Mouse (Mus musculus): ENCODE data around the gene Brd1. TPM values are rescaled to one million over a fixed set of nuclear protein-coding genes. Genes with fewer than 3 reads are reported as not detected.

Gene Brd1
- polyA plus RNA-seq, 1 experiment from 2014 or later = 20.8 TPM

DNA sequence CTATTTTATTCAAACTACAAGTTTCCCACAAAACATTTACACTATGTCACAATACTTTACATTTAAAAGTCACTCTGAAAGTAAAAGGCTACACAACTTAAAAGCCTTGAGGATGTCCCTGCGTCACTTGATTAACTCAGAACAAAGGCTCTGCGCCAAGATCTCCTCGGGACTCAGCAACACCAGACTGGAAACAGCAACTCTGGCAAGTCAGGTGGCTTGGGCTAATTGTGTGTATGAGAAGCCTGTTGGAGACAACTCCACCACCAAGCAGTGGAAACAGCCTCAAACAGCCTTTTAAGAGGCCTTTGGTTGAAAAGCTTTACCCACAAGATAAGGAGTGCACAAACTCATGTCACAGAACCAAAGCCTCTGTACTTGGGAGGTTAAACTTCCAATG is 31.5 kb downstream of the Brd1 start:
- Histone ChIP-seq H3K4me2 (no peak overlapping the region), H3K9ac (no peak overlapping the region), H3K4me3 (no peak overlapping the region), H3K36me3 (replicated peaks) (peaks cover 51% of the 10 kb centered on the region), H3K27ac (no peak overlapping the region), H3K9me3 (no peaks in the 10 kb centered on the region), H3K4me1 (no peaks in the 10 kb centered on the region), H3K27me3 (replicated peaks) (no peaks in the 10 kb centered on the region)
- ATAC-seq (replicated peaks) = no peak
- WGBS = 58% methylated on average over 3 of the region's 3 CpGs

DNA sequence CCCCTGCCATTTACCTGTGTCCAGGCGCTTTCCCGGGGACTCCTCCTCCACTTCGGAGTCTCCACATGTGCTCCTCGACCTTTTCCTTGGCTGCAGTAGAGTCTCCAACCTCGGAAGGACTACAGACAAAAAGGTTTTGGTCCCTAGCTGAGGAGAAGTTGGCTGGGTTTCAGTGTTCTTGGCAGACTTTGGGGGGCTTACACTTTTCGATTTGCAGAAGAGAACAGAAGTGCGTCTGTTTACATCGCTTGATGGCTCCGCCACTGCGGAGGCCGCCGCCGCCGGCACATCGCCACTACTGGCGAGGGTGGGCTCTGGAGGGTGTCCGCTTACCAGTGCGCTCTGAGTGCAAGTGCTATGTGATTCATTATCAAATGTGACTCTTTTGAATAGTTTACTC is 33.3 kb downstream of the Brd1 start:
- Histone ChIP-seq H3K36me3 (replicated peaks) (peaks cover 47% of the 10 kb centered on the region), H3K9me3 (no peaks in the 10 kb centered on the region), H3K27ac (no peak overlapping the region), H3K4me1 (no peaks in the 10 kb centered on the region), H3K27me3 (replicated peaks) (no peaks in the 10 kb centered on the region), H3K9ac (no peak overlapping the region), H3K4me3 (no peak overlapping the region), H3K4me2 (no peak overlapping the region)
- ATAC-seq (replicated peaks) = no peak
- WGBS = 88% methylated on average over 18 of the region's 18 CpGs

DNA sequence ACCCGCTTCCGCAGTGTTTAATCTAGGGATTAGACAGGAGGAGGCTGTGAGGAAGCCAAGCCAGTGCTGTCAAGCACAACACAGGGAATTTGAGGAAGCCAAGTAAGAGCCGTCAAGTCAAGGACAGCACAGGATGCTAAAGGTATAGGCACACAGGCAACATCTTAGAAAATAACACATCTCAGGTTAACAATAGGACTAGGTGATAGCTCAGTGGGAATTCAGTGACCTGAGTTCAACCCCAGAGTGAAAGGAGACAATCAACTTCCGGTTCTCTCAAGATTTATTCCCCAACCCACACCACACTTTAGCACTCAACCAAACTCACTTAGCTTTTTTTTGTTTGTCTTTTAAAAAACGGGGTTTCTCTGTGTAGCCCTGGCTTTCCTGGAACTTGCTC is 34.5 kb downstream of the Brd1 start:
- no peak overlapping the region for H3K4me2 ChIP-seq
- 0 out of 2 replicates have a peak, but pooled peaks cover 2% of the 10 kb centered on the region for H3K4me1 ChIP-seq
- no peaks in the 10 kb centered on the region for H3K27me3 ChIP-seq (replicated peaks)
- 90% methylated on average over 5 of the region's 5 CpGs for WGBS
- ATAC-seq (replicated peaks) = no peak
- H3K36me3 ChIP-seq (replicated peaks) = peaks cover 52% of the 10 kb centered on the region
- no peak overlapping the region for H3K4me3 ChIP-seq
- H3K9me3 ChIP-seq = no peaks in the 10 kb centered on the region
- H3K27ac ChIP-seq = no peak overlapping the region
- no peak overlapping the region for H3K9ac ChIP-seq

DNA sequence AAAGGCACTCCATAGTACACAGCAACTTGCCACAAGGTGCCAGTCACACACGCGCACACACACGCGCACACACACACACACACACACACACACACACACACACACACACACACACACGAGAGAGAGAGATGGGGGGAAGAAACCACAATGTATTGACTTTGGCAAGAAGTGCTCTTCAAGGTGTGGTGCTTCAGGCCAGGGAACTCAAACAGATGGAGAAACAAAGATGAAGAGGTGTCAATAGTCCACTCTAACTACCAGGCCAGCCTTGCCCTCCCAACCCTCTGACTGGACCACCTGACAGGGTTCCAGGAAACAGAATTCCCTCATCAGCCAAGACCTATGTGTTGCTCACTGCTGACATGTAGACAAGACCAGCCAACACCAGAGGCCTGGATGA is 36.4 kb downstream of the Brd1 start:
- 0 out of 2 replicates have a peak, but pooled peaks cover 2% of the 10 kb centered on the region for H3K4me1 ChIP-seq
- peaks cover 40% of the 10 kb centered on the region for H3K36me3 ChIP-seq (replicated peaks)
- no peak overlapping the region for H3K4me2 ChIP-seq
- no peak overlapping the region for H3K27ac ChIP-seq
- 98% methylated on average over 4 of the region's 5 CpGs for WGBS
- ATAC-seq (replicated peaks) = no peak
- H3K9ac ChIP-seq = no peak overlapping the region
- no peak overlapping the region for H3K4me3 ChIP-seq
- no peaks in the 10 kb centered on the region for H3K9me3 ChIP-seq
- no peaks in the 10 kb centered on the region for H3K27me3 ChIP-seq (replicated peaks)

DNA sequence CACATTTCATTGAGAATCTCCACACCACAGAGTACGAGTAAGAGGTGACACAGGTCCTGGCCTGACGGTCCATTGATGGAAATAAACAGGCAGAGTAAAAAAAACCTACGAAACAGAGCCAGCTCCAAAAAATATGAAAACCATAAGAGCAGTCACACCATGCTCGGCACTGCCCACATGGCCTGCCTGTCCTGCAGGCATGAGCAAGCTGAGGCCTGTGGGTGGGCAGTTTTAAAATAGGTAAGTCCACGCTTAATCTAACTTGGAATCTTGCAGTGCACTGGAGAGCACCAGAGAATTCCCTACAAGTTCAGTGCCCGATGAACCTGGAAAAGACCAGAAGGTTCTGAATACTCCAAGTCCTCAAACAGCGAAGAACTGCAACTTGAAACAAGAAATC is 38.0 kb downstream of the Brd1 start:
- 93% methylated on average over 7 of the region's 7 CpGs for WGBS
- H3K27ac ChIP-seq = no peak overlapping the region
- no peak for ATAC-seq (replicated peaks)
- H3K9me3 ChIP-seq = no peaks in the 10 kb centered on the region
- H3K9ac ChIP-seq = no peak overlapping the region
- no peak overlapping the region for H3K4me2 ChIP-seq
- H3K27me3 ChIP-seq (replicated peaks) = no peaks in the 10 kb centered on the region
- no peak overlapping the region for H3K4me3 ChIP-seq
- H3K36me3 ChIP-seq (replicated peaks) = peaks cover 40% of the 10 kb centered on the region
- H3K4me1 ChIP-seq = 0 out of 2 replicates have a peak, but pooled peaks cover 2% of the 10 kb centered on the region

DNA sequence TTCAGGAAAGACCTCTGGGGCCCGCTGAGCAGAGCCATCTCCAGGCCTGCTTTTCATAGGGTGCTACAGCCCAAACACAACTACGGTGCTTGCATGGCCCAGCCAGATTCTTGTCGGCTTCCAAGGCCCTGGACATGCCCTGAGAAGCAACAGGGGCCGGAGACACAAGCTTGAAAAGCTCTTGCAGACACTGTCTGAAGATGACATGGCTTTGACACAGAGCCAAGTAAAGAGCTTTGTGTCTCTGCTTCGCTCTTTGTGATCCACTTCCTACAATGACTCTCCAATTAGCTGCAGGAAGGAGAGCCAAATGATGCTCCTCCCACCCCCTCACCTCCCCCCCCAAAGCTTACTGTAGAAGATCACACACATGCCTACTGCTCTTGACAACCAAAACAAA is 40.0 kb downstream of the Brd1 start:
- Histone ChIP-seq H3K27ac (no peak overlapping the region), H3K9ac (no peak overlapping the region), H3K4me1 (0 out of 2 replicates have a peak, but pooled peaks cover 2% of the 10 kb centered on the region), H3K4me3 (no peak overlapping the region), H3K9me3 (no peaks in the 10 kb centered on the region), H3K4me2 (no peak overlapping the region), H3K36me3 (replicated peaks) (peaks cover 40% of the 10 kb centered on the region), H3K27me3 (replicated peaks) (no peaks in the 10 kb centered on the region)
- ATAC-seq (replicated peaks) = no peak
- WGBS = 73% methylated on average over 5 of the region's 5 CpGs

DNA sequence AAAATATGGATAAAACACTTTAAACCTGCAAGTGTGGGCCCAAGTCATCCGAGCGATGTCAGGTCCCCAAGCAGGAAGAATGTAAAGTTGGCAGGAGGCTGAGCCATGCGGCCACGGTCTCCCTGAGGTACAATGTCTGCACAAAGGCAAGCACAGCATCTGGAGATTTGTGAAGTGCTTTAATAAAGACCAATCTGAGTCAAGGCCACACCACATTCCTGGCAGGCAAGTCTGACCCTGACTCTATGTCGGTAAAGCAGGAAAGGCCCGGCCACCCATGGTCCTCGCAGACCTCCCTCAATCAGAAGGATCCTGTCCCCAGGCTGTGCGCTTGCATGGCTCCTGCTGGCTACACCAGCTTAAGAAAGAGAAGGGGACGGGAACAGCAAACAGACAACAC is 41.3 kb downstream of the Brd1 start:
- Histone ChIP-seq H3K4me1 (0 out of 2 replicates have a peak, but pooled peaks cover 2% of the 10 kb centered on the region), H3K4me3 (no peak overlapping the region), H3K9me3 (no peaks in the 10 kb centered on the region), H3K36me3 (replicated peaks) (peaks cover 50% of the 10 kb centered on the region), H3K27ac (no peak overlapping the region), H3K9ac (no peak overlapping the region), H3K27me3 (replicated peaks) (no peaks in the 10 kb centered on the region), H3K4me2 (no peak overlapping the region)
- WGBS = 75% methylated on average over 9 of the region's 9 CpGs
- ATAC-seq (replicated peaks) = no peak

DNA sequence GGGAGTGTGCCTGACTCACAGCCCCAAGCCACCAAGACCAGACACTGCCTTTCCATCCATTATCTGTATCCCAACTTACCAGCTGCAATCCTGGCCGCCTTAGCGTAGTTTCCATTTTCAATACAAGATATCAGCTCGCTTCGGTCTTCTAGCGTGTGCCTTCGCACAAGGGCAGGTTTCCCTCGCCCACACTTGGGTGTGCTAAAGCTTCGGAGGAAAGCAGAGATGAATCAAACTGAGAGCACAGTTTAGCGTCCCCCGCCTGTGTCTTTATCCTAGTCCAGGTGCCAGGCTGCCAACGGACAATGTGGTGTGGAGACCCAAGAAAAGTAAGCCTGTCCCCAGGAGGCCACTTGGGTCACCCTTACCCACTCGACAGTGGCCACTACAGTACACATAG is 42.9 kb downstream of the Brd1 start:
- Histone ChIP-seq H3K9ac (no peak overlapping the region), H3K4me1 (0 out of 2 replicates have a peak, but pooled peaks cover 2% of the 10 kb centered on the region), H3K4me3 (no peak overlapping the region), H3K4me2 (no peak overlapping the region), H3K36me3 (replicated peaks) (peaks cover 50% of the 10 kb centered on the region), H3K27me3 (replicated peaks) (no peaks in the 10 kb centered on the region), H3K9me3 (no peaks in the 10 kb centered on the region), H3K27ac (no peak overlapping the region)
- 94% methylated on average over 12 of the region's 12 CpGs for WGBS
- ATAC-seq (replicated peaks) = no peak

DNA sequence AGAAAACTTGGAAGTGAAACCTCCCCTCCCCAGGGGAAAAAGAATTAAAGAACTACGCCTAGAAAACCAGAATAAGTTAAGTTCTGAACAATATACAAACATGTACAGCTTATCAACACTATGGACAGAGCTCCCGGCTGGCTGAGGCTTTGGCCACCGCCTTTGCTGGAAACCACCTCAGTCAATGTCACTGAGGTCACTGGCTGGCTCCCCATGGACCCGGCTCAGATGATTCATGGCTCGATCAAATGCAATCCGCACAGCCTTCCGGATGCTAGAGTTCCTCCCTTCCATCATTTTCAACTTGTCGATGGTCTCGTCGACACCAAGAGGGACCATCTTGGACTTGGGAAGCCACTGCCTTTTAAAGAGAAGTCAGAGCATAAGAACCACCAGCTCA is 45.9 kb downstream of the Brd1 start:
- Histone ChIP-seq H3K9ac (no peak overlapping the region), H3K36me3 (replicated peaks) (peaks cover 35% of the 10 kb centered on the region), H3K4me1 (no peaks in the 10 kb centered on the region), H3K4me2 (no peak overlapping the region), H3K4me3 (no peak overlapping the region), H3K27me3 (replicated peaks) (no peaks in the 10 kb centered on the region), H3K27ac (no peak overlapping the region), H3K9me3 (no peaks in the 10 kb centered on the region)
- WGBS = 93% methylated on average over 10 of the region's 10 CpGs
- no peak for ATAC-seq (replicated peaks)

DNA sequence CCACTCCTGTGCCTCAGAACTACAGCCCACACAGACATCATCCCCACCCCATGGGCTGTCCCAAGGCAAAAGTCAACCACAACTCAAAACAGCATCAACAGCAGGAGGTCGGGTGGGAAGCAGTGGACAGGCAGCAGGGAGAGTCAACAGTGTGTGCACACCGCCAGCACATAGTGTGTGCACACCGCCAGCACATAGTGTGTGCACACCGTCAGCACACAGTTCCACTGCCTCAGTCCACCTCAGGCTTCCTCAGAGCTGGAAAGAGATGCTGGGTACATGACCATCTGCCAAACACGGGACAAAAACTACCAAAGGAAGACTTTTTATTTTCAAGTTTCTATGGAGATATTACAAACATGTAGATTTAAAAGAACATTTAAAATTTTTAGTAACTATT is 47.3 kb downstream of the Brd1 start:
- peaks cover 35% of the 10 kb centered on the region for H3K36me3 ChIP-seq (replicated peaks)
- no peak for ATAC-seq (replicated peaks)
- 97% methylated on average over 5 of the region's 5 CpGs for WGBS

DNA sequence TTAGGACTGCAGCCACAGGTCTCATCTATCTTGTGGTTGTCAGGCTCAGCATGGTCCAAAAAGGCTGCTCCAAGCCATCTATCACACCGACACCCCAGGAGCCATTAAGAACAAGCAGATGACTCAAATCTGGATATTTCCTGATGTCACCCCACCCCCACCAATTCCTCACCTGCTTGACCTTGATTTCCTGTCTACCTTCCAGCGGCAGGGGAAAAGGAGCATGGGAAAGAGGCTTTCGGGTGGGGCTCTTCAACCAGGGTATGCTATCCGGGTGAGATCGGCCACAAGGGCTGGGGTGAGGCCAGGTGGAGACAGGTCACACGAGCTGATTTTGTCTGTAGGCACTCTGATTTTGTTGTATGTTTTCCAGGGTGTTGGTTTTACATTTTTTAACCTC is 50.0 kb downstream of the Brd1 start:
- Histone ChIP-seq H3K4me2 (no peak overlapping the region), H3K9me3 (no peaks in the 10 kb centered on the region), H3K27ac (no peak overlapping the region), H3K36me3 (replicated peaks) (peaks cover 14% of the 10 kb centered on the region; the same call in 1 of the 2 replicates), H3K4me1 (no peaks in the 10 kb centered on the region), H3K27me3 (replicated peaks) (no peaks in the 10 kb centered on the region), H3K9ac (no peak overlapping the region), H3K4me3 (no peak overlapping the region)
- WGBS = 94% methylated on average over 6 of the region's 6 CpGs
- ATAC-seq (replicated peaks) = no peak

More for the DNA sequence above, 47.3 kb downstream of the Brd1 start:
- H3K4me1 ChIP-seq = no peaks in the 10 kb centered on the region
- no peaks in the 10 kb centered on the region for H3K9me3 ChIP-seq
- H3K27me3 ChIP-seq (replicated peaks) = no peaks in the 10 kb centered on the region
- no peak overlapping the region for H3K27ac ChIP-seq
- H3K9ac ChIP-seq = no peak overlapping the region
- no peak overlapping the region for H3K4me2 ChIP-seq
- no peak overlapping the region for H3K4me3 ChIP-seq

DNA sequence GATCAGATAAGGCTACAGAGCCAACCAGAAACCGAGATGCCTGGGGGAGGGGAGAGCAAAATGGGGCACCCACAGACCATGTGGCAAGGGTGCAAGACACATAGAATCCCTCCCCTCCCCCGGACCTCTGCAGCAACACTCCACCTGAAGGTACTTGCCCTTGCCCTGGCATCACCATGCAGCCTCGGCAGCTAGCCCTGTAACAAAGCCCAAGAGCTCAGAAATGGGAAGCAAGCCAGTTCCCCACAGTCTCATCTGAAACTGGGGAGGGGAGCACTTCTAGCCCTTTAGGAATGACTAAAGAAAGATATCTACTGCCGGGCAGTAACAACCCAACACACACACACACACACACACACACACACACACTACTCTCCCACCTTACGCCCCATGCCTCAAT is 53.1 kb downstream of the Brd1 start:
- Histone ChIP-seq H3K4me2 (no peak overlapping the region), H3K36me3 (replicated peaks) (no peaks in the 10 kb centered on the region), H3K9me3 (no peaks in the 10 kb centered on the region), H3K27ac (no peak overlapping the region), H3K4me1 (no peaks in the 10 kb centered on the region), H3K27me3 (replicated peaks) (no peaks in the 10 kb centered on the region), H3K9ac (no peak overlapping the region), H3K4me3 (no peak overlapping the region)
- no peak for ATAC-seq (replicated peaks)
- 80% methylated on average over 5 of the region's 5 CpGs for WGBS

DNA sequence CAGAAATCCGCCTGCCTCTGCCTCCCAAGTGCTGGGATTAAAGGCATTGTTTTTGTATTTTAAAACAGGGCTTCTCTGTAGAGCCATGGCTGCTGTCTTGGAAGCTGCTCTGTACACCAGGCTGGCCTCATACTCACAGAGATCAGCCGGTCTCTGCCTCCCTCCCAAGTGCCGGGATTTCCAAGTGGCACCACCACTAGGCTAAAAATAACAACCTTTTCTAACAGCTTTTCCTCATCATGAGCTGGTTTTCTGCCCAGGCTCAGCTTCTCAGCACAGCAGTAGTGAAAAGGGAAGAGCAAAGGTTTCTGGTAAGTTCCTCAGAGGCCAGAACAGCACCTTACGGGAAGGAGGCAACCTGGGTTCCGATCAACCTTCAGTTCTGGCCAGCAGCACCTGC is 56.5 kb downstream of the Brd1 start:
- ATAC-seq (replicated peaks) = no peak
- Histone ChIP-seq H3K4me1 (no peaks in the 10 kb centered on the region), H3K27me3 (replicated peaks) (no peaks in the 10 kb centered on the region), H3K27ac (no peak overlapping the region), H3K4me2 (no peak overlapping the region), H3K36me3 (replicated peaks) (no peaks in the 10 kb centered on the region), H3K9me3 (no peaks in the 10 kb centered on the region), H3K4me3 (no peak overlapping the region), H3K9ac (no peak overlapping the region)
- 91% methylated on average over 5 of the region's 5 CpGs for WGBS

Data from midbrain, embryonic 15.5 days (tissue).